Mouse (Mus musculus) brain, embryonic 14.5 days (tissue): ENCODE results near the gene Ift80. TPM values are rescaled to one million over a fixed set of nuclear protein-coding genes. Genes with fewer than 3 reads are reported as not detected.
"Not testable (repeated sequence)": the region's sequence is repeated elsewhere in the genome, so short reads cannot be mapped to it uniquely, and the experiment has no call there.

Experiments
- DNase-seq: peaks from one replicate; pipeline ENCODE4 v3.0.0-alpha.2; 2011; ENCODE audit warnings: low read depth
- CTCF ChIP-seq: fragments of 200-500 bp; IDR thresholded peaks from 2 replicates; pipeline ENCODE4 v1.5.1; 2012; ENCODE audit warnings: inconsistent platforms, mild to moderate bottlenecking, moderate library complexity, borderline replicate concordance; ENCODE audit not compliant: insufficient read depth, insufficient read length; ENCODE audit errors: extremely low read depth
- POLR2A ChIP-seq: fragments of 200-500 bp; IDR thresholded peaks from 2 replicates; pipeline ENCODE4 v1.6.1; 2012; ENCODE audit warnings: mild to moderate bottlenecking, inconsistent platforms, borderline replicate concordance; ENCODE audit not compliant: poor library complexity, insufficient read depth, insufficient read length, severe bottlenecking; ENCODE audit errors: extremely low read depth
- polyA plus RNA-seq: library from polyadenylated mRNA; depleted of rRNA; stranded (reverse); fragments of >200 nt; gene quantifications from 2 replicates; pipeline ENCODE4 v1.2.3, GENCODE M21; 2012

The Ift80 gene
- polyA plus RNA-seq, 1 experiment, result 11.4 TPM

DNA sequence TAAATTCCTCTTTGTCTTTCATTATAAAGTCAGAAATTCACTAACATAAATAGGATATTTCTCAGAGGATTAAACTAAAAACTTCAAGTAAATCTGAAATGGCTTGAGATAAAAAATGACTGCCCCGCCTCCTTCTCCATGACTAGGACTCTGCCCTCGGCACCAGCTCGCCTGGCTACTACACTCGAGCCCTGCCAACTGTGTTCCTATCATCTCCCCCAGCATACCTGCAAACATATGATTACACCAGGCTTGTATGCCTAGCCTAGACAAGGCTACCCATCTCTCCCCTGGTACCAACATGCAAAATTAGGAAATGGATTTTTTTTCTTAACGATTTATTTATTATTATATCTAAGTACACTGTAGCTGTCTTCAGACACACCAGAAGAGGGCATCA lies 51.7 kb downstream of the Ift80 start:
- DNase-seq, result no peak
- TF ChIP-seq CTCF, result no peak
- no peak for TF ChIP-seq POLR2A

DNA sequence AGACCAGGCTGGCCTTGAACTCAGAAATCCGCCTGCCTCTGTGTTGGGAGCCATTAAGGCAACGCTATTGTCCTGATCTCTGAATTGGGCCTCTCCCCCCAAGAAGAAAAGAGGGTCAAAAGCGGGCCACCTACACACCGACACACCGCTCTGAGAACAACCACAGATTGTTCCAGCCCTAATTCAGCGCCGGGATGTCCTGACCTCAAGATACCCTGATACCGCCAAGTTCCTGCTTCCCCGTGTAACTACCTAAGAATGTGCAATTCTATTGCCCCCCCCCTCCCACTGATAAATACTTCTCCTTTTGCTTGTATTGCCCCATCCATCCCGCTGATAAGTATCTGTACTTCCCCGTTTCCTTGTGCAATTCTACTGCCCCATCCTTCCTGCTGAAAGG lies 52.4 kb downstream of the Ift80 start:
- not testable (repeated sequence) for DNase-seq

DNA sequence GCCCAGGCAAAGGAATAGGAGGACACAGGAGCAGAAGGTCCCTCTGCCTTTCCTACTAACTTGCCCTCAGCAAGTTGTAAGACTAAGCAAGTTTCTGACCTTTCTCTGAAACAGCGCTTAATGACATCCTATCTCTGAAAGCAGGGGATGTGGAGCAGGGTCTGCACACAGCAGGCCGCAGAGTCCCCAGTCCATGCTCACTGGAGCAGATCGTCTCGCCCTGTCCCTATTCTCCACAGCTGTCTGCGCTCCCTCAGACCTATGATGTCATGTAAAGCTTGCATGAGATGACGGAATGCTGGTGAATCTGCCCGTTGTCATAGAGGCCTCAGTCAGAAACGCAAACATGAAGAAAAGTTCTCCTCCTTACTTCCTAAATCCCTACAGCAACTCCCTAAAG lies 55.0 kb downstream of the Ift80 start:
- no peak for DNase-seq
- TF ChIP-seq CTCF, result no peak
- no peak for TF ChIP-seq POLR2A

DNA sequence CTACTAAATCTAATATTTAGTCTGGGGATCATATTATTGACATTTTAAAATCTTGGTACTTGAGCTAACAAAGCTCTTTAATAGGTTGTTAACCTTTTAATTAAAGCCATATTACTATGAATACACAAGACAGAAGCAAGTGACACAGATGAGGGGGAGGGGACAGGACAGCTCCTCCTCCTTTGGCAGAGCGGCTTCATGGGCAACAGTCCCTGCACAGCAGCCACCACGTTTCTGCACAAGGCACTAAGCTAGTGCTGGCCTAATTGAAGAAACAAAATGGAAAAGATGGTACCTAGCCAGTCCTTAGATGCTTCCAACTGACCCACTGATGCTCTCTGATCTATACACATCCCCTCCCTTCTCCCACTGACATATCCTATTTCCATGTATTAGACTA lies 55.5 kb downstream of the Ift80 start:
- TF ChIP-seq CTCF (no peak), POLR2A (no peak)
- DNase-seq, result peak; percentile 76

DNA sequence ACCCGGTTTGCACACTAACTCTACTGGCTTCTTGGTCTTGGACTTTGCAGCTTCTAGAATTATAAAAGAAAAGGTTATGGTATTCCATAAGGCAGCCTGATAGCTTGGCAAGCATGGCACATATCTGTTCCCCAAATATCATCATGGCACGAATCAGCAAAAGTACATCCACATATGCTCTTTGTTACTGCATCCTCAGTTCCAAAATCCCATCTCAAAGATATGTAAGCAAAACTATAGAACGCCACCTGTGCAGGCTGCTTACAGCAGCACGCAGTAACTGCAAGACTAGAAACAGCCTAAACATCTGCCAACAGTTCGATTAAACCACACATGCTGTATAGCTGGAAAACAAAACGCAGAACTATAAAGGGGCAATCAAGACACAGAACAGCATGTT lies 62.5 kb downstream of the Ift80 start:
- TF ChIP-seq POLR2A (no peak), CTCF (no peak)
- no peak for DNase-seq

DNA sequence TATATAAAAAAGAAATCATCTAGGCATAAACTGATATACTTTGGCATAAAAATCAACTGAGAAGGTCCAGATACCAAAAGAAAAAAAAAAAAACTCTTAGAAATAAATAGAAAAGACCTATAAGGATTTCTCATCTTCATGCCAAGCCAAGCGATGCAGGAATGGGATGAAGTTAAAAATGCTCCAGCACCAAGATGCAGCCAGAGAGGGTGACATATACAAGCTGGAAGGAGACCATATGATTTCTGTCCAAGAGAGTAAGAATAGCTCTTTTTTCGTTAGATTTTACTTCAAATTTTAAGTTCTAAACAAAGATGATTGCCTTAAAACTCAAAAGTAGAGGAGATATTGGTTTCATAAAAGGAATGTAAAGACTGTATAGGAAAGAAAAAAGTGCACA lies 64.1 kb downstream of the Ift80 start:
- TF ChIP-seq CTCF (no peak), POLR2A (no peak)
- DNase-seq, result no peak

DNA sequence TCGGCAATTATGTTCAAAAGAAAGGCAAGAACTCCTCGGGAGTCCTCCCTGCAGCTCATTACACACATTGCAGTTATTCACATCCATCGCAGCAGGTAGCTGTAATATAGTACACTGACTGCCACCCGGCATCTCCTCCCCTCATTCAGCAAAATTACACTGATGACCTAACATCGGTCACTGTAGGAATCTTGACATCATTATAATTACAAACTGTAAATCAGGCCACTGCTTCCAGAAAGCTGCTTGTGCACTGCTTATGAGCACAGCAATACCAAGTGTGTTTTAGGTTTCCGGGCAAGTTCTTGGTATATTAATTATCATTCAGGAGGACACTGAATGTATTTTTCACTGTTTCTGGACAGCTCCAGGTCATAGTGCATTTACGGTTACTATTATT lies 65.1 kb downstream of the Ift80 start:
- TF ChIP-seq POLR2A, result no peak
- no peak for TF ChIP-seq CTCF
- DNase-seq, result no peak

DNA sequence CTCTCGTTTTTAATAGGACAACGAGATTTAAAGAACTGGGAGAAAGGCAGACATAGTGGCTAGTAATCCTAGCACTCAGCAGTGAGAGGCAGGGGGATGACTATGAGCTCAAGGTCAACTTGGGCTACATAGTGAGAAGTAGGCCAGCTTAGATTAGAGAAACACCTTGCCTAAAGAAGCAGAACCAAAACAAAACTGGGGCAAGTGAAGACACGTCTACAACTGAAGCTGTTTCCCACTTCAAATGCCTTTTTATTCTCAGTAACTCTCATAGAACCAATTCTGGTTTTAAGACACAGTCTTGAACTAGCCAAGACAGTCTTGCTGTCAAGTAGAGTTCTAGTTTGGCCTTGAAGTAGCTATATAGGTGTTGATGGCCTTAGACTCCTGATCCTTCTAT lies 67.7 kb downstream of the Ift80 start:
- no peak for DNase-seq
- TF ChIP-seq POLR2A (no peak), CTCF (no peak)

DNA sequence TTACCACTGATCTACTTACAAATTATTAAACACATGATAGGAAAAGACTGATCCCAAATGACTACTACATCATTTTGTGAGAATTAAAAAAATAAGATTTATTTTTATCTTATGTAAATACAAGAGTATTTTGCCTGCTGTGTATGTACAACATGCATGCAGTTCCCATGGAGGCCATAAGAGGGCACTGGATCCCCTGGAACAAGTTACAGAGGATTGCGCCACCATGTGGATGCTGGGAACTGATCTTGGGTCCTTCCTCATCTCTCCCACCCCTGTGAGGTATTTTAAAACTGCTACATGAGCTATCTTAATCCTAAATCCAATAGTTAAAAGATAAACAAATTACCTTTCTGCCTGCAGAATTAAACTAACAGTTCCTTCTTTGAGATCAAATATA lies 68.9 kb downstream of the Ift80 start:
- DNase-seq, result no peak
- TF ChIP-seq CTCF, result peak; percentile 58
- TF ChIP-seq POLR2A, result no peak

DNA sequence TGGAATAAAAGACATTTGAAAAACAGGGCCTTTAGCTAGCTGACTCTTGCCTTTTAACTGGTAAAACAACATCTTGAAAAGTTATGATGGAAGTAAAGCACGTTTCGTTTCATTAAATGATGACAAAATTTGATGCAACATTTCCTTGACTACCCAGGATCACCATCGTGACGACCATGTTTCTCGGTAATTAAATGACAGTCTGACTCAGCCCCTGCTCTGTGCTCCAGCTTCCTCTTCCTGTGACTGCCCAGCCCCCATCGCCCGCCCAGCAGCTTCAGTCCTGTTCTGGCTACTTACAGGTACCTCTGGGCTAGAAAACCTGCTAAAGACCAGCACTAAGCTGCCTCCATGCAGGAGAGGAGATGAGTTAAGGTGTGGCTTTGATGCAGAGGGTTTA lies 70.1 kb downstream of the Ift80 start:
- no peak for TF ChIP-seq POLR2A
- no peak for TF ChIP-seq CTCF
- DNase-seq, result no peak

DNA sequence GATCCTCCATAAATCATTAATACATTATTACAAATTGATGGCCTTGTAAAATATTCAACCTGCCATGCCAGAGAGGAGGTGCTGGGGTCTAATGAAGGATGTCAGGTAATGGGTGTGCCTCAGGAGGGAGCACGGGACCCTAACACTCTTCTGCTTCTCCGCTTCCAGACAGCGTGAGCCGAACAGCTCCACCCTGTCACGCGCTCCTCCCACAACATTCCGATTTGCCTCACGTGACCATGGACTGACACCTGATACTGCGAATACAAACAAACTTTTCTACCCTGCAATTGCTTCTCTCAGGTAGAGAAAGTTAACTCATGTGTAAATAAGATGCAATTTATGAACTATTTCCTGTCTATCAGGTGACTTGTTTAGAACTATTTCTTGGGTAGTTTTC lies 75.8 kb downstream of the Ift80 start:
- TF ChIP-seq CTCF (no peak), POLR2A (no peak)
- DNase-seq, result no peak

DNA sequence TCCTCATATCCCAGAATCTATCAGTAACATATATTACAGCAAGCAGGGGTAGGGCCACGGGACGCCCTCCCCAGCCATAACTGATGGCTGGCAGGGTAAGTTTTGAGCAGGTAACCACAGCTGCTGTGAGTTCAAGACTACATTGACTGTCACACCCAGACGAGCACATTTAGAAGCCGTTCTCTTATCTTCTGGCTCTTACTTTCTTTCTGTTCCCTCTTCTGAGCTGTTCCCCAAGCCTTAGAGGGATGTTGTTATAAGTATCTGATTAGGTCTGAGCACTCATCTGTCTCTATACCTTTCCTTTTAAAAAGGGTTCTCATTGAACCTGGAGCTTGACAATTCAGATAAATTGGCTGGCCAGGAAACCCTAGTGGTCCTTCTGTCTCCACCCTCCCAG lies 96.9 kb downstream of the Ift80 start:
- no peak for TF ChIP-seq POLR2A
- no peak for TF ChIP-seq CTCF

DNA sequence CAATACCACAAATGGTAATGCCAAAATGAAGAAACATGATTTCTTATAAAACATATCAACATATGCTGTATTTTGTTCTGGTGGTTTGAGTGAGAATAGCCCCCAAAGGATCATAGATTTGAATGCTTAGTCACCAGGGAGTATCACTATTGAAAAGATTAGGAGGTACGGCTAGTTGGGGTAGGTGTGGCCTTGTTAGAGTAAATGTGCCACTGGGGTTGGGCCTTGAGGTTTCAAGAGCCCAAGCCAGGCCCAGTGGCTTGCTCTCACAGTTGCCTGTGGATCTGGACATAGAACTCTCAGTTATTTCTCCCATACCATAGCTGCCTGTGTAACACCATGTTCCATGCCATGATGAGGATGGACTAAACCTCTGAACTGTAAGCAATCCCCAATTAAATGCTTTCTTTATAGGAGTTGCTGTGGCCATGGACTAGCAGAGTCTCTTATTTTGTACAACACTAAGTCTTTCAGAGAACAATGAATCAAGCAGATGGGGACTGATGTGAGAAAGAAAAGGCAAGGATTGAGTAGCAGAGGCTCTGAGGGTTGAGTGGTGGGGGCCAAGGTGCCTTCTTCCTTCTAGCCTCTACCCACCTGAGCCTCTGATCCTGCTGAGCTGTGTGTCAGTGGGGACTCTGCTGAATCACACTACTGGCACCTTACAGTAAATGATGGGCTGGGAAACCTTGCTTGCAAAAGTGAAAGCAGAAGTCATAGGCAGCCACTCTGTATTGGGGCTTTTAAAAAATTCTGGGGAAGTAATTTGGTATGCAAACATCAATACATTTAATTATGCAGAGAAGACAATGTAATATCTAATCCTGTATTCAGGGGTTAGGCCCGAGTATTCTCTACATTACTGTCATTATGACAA lies 99.2 kb downstream of the Ift80 start:
- DNase-seq, result no peak
- TF ChIP-seq CTCF, result no peak
- TF ChIP-seq POLR2A, result no peak

More for the DNA sequence above, 96.9 kb downstream of the Ift80 start:
- no peak for DNase-seq

DNA sequence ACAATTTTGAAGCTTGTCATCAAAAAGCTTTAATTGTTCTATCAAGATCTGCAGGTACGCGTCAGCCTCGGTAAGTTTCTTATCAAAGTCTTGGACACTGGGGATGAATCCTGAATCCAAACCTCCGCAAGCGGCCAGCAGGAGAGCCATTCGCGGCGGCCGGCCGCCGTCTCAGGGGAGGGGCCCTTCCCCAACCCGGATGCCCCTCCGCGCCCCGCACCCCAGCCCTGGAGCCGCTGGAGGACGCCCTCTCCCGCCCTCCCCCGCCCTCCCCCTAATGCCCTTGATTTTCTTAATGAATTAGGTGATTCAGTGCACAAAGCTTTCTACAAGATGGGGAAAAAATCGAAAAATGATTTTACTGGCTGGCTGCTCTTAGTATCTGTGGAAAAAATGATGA lies 101.7 kb downstream of the Ift80 start:
- not testable (repeated sequence) for DNase-seq
